Mouse (Mus musculus): Measurements from ENCODE around the gene Snx12.

The Snx12 gene

DNA sequence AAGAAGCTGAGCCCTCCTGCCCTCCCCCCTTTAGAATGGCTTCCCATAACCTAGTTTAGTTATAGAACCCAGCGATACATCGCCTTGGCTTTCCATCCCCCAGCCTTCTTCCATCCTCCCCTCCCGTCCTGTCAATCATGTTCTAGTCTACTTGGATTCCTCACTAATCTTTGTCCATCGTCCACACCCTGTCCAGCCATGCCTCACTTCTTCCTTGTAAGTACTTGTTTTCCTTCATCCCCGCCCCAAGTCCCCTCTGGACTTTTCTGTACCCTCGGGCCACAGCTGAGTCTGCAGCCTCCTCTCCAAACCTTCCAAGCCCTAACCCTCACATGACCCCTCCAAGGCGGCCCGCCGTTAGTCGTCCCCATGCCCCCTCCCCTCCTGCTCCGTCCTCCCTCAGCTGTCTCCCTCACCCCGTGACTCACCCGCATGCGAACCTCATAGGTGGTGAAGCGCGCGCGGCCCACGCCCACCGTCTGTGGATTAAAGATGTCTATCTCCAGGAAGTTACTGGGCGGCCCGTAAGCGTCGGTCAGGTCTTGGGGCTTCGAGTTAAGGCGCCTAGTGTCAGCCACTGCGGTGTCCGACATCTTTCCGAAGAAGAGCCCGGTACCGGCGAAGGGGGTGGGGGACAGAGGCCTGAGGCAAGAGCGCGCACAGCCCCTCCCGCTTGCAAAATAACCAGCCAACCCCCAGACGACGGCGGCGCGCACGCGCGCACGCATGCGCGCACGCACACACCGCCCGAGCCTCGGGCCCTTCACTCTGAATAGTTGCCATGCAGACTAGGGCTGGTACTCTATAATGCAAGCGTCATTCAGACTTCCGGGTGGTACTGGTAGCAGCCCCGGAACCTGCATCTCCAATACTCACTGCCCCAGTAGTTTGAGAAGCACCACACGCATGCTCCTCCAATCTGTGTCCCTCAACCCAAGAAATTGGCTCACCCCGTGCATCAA, at the start of gene Snx12:
Gene Snx12 (minus strand): TSS at position 730 of the 962 bp plus-strand sequence.
- DNase-seq, result peak; percentile 89

DNA sequence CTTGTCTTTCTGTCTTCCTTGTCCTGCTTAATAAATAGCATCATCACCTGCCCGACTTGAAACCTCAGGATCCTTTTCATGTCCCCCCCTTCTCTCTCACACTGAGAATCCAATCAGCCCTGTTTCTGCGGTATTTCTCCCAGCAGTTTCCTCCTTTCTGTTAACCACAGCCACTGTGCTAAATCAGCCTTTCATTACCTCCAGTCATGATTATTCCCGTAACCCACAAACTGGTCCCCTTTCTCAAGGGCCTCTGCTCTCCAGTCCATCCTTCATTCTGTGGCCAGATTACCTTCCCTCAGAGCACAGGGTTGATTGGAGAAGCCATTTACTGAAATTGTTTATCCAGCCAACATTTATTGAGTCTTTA, 46.4 kb upstream of the Snx12 start, which contains the start of gene Gm20489:
Gene Gm20489 (minus strand): TSS at position 269 of the 370 bp plus-strand sequence.
- no peak for DNase-seq

DNA sequence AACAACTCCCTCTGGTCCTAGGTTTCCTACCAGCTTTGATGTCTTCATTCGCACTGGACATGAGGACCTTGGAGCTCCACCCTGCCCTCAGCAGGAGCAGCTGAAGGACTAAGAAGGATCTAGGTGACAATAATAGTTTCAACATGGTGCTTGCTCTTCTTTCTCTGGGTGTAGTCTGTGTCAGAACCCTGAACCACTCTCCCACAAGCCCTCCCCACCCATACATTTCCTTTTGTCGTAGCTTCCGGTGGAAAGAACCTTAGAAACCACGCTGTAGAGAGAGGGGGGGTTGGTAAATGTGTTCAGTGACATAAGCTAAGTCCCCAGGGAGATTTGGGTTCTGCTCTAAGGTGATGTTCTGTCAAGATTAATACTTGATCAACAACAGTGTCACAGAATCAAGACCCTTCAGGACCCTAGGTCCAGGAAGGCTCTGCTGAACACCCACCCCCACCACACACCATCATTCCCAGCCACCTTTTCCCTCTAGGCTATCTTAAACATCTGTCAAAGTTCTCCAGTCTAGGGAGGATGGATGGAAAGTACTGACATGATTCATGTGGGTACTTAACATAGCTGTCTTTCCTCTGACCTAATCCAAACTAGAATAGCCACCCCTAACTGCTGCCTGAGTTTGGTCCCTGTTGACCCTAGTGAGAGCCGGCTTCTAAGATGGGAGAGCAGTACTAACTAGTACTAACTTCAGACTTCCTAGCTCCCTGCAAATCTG, 45.8 kb upstream of the Snx12 start, which contains the start of gene Il2rg:
Gene Il2rg (minus strand): TSS at position 231 of the 730 bp plus-strand sequence.
- no peak for DNase-seq

DNA sequence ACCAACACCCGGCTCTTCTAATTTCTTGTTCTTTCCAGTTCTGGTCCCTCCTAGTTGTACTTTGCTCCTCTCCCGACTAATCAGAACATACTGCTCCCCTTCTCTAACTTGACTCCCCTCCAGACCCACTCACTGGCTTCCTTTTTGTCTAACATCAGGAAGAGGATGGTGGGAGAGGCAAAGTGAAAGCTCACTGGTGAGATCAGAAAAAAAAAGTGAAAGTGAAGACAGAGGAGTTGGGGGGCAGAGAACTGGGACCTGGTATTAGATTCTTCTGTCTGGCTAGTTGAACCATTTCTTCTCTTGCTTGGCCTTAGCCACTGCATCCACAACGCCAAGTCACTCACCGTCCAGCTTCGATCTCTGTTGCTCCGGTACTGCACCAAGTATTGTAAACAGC, 44.3 kb upstream of the Snx12 start:
- DNase-seq, result no peak

DNA sequence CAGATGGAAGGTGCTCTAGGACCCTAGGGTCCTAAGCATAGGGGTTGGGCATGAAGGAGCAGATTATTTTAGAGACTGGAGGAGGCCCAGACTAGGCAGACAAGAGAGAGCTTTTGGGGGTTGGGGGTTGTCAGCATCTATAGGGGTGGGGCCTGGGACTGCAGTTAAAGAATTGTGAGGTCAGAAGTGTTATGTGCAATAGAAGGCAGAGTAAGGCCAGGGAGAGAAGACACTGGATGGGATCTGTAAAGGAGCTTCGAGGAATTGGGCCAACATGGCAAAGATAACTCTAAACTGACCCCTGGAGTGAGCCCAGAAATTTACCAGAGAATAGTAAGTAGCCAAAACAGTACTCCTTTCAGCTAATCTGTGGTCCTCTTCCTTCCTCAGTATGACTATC, 41.5 kb upstream of the Snx12 start, which contains the start of gene Gm614:
Gene Gm614 (minus strand): TSS at position 101 of the 400 bp plus-strand sequence.
- DNase-seq, result no peak

DNA sequence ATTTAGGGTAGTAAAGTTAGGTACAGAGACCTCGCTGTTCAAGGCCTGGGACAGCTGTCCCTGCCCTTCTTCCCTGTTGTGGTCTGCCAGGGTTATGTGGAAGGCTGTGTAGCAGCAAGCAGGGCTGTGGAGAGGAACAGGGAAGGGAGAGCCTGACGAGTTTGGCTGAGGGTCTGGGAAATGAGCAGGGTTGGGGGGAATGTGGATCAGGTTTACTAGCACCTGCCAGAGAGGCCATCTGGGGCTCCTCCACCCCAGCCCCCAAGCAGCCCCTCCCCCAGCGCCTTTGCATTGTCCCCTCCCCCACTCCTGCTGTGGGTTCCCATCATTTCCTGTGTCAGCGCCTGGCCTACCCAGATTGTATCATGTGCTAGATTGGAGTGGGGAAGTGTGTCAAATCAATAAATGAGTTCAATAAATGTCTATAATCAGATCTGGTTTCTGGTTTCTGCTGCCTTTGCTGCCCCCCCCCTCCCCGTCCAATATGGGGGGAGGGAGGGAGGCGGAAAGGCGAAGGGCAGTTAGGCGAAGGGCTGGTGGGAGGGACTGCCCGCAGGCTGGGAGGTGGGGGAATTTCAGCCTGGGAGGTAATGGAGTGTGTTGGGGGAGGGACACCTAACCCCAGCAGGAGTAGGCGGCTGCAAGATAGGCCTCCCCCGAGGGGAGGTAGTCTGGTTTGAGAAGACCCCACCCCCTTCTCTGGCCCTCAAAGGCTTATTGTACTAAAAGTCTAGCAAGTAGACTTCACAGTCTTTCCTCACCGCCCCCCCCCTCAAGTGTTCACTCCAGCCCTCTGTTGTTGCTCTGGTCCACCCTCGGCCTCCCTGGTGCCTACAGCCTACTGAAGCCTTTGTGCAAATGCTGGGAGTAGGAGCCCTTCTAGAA, 38.3 kb upstream of the Snx12 start:
- no peak for DNase-seq

DNA sequence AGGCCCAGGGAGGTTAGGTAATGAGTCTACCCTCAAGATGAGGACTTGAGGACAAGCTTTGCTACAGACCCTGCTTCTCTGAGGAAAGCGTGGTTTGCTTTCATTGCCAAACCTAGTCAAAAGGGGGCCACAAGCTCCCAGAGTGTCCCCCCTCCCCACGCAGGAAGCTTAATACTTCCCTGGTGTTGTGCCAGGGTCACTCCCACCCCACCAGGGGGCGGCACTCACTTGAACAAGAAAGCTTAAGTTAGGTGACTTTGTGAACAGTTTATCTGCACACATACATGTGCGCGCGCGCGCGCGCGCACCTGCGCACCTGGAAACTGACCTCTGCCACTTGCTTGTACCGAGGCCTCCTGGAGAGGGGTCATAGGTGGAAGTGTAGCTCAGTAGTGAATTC, 34.2 kb upstream of the Snx12 start:
- DNase-seq, result no peak

DNA sequence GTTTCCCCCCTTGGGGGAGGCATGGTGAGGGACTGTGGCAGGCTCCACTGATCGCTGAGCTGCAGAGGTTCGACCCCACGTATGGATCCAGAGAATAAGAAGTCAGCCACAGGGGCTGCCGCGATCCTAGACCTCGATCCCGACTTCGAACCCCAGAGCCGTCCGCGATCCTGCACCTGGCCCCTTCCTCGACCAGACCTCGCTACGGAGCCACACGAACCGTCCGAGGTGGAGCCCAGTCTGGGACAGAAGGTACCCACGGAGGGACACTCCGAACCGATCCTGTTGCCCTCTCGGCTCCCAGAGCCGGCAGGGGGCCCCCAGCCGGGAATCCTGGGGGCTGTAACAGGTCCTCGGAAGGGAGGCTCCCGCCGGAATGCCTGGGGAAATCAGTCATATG, 32.4 kb upstream of the Snx12 start:
- no peak for DNase-seq

DNA sequence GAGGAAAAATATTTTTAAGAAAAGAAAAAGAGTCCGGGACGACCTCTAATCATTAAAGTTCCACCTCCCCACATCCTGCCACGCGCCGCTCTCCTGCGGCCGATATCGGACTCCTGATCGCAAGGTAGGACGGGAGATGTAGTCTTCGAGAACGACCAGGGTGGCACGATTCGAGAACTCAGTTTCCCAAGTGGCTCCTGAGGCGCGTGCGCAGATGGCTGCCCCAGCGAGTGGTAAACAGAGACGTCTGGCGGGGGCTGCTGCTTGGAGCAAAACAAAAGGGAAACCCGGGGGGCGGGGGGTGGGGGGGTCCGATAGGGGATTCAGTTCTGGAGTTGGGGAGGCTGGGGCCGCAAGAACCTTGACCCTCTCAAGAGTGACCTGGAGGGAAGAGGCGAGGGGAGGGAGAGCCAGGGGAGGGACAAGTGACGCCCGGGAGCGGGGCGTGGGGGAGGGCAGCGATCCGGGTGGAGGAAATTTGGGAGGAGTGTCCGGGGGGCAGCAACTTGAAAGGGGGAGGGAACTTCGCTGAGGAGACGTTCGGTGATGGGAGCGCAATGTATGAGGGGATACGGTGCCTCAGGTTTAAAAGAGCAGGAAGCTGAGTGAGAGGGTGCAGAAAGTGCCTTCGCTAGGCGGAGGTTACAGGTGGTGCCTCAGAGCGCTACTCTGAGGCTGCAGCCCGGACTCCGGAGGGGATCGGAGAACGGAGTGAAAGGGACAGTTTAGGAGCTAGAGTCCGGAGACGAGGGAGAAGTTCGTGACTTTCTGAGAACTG, 31.8 kb upstream of the Snx12 start, which contains the start of gene Foxo4:
Gene Foxo4 (plus strand): TSS at position 577 of the 778 bp plus-strand sequence.
- DNase-seq, result peak; percentile 78

DNA sequence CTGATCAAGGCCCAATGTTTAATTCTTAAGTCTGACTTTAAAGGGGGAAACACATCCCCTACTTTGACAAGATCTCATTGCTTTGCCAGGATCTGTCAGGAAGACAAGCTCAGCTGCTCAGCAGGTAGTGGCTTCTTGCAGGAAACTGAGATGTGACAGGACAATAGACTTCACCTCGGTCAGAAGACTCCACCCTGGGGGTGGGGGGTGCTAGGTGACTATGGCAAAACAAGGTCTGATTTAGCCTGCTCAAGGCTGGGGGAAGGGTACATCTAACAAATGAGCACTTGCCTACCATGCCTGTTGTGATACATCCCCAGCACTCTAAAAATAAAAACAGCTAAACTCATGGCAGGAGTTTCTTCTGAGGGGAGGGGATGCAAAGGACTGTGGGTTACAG, 22.6 kb upstream of the Snx12 start:
- no peak for DNase-seq

DNA sequence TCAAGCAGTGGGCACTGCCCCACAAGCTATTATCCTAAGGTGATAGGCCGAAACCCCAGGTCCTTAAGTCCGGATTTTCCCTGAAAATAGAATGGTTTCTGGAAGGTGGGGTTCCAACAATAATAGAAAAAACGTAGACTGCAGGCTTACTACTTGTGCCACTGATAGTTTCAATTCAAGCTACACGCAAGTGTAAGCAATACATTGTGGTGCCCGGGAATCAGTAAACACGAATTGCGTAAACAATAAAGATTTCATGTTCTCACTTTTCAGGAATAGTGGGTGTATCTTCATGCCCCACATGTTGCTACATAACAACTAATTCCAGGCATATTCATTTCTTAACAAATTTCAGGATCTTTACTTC, 416 bp upstream of the Snx12 start:
- DNase-seq, result no peak

DNA sequence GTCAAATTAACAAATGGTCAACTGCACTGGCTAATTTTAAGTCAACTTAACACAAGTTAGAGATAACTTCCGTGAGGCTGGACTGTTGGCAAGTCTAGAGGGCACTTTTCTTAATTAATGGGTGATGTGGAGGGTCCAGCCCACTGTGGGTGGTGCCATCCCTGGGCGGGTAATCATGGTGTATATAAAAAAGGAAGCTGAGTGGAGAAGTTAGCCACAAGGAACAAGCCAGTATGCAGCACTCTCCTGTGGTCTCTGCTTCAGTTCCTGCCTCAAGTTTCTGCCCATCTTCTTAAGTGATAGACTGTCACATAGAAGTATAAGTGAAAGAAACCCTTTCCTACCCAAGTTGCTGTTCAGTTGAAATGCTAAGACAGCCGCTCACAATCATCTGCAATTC, 33.1 kb downstream of the Snx12 start:
- DNase-seq, result no peak

DNA sequence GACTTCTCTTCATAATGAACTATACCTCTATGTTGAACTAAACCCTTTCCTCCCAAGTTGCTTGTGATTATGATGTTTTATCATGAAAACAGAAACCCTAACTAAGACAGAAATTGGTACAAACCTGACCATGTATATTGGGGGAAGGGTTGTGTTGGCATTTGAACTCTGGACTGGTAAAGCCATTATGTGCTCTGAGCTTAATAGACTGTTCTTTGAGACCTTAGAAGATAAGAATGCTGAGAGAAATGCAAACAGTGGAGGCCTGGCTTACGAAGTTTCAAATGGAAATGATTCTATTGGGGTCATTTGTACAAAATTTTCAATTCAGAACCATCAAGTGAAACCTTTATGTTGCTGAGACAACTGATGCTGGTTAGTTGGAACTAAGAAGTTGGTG, 34.7 kb downstream of the Snx12 start:
- DNase-seq, result no peak

DNA sequence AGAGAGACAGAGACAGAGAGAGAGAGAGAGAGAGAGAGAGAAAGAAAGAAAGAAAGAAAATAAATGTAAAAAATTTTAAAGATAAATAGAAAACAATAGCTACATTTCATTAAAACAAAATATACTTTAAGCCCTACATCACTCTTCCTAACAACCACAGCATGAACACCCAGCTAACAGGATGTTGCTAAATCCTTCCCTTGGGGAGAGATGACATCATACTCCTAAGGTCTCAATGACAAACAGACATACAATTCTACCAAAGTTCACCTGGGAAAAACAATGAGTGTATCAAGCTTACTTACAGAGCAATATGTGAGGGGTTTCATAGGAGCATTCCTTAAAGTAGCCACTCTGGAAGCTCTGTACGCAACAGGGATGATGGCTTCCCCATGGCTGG, 49.0 kb downstream of the Snx12 start:
- DNase-seq, result no peak

DNA sequence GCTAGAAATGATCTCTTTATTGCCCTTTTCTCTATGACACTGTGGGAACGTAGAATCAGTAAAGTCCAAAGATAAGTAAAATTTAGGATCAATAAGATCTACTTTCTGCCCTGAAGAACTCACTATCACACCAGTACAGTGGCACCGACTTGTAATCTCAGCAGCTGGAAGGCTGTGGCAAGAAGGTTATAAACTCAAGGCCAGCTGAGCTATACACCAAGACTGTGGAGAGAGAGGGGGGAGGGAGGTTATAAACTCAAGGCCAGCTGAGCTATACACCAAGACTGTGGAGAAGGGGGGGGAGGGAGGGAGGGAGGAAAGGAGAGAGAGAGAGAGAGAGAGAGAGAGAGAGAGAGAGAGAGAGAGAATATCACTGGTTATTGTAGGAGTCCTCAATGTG, 53.9 kb downstream of the Snx12 start:
- DNase-seq, result no peak

DNA sequence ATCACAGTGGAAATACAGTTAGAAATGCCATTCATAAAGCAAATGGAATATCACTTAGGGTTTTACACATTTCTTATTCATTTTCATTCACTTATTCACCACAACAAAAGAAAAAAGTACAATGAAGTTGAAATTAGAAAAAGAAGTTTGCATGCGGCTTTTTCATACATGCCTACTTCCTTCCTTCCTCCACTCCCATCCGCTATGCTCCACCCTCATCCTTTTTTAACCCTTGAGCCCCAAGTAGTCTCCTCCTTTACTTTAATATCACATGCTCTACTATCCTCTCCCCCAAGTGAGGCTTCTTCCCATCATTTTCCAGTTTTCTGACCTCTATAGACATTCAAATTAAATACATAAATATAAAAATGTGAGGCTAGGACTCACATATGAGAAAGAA, 58.6 kb downstream of the Snx12 start:
- DNase-seq, result no peak

DNA sequence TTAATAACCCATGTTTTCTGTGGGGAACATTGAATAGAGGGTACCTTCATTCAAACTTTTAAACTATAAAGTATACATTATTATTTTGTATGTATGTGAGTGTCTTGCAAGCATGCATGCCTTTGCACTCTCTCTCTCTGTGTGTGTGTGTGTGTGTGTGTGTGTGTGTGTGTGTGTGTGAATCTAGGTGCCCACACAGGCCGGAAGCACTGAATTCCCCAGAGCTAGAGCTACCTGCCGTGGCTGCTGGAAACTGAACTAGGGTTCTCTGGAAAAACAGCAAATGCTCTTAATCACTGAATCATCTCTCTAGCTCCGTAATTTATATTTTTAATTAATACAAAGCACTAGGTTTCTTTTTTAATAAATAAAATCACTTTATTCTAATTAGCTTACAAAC, 59.1 kb downstream of the Snx12 start:
- DNase-seq, result no peak

DNA sequence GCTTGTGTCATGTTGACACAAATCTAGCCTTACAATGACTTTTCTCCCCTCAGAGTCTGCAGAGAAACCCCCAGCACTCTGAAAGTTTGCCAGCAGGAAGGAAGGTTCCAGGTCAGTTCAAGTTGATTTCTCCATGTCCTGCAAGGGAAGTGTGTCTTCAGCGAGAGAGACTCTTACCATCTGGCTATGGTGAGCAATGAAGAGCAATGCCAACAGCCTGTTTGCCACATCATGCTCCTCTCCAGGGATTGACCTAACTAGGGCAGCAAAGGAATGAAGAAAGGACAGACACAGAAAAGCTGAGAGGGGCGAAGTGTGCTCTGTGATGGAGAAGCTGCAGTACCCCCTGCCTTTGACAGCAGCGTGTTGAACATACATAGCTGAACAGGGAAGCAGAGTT, 59.8 kb downstream of the Snx12 start:
- DNase-seq, result peak; percentile 16

DNA sequence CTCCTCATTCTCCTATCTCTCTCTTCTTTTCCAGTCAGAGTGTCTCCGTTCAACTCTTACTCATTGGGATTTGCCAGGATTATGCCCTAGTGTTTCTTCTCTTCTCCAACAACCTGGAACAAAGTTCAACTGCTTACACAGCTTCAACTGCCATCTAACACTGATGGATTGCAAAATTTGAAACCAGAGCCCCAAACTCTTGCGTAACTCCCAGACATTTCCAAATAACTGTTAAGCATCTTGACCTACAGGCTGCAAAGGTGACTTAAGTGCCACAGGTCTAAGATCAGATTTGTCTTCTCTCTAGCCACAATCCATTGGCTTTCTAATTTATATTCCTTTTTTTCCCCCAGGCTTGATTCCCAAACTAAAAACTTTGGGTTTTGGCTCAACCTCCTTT, 64.9 kb downstream of the Snx12 start:
- no peak for DNase-seq

DNA sequence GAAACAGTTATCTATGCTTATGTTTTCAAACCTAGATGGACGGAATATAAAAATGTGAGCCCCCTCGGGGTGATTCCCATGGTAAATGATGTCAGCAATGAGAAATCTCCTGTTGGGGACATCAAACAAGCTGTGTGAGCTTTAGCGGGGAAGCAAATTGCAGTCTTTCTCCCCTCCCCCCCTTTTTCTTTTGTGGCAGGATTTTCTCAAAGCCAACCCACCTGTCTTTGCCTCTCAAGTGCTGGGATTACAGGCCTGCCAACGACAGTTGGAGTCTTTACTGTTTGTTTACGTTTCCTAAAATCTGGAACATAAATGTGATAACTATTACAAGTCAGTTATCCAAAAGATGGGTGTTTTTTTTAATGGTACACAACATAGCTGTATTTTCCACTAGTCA, 66.0 kb downstream of the Snx12 start:
- no peak for DNase-seq

DNA sequence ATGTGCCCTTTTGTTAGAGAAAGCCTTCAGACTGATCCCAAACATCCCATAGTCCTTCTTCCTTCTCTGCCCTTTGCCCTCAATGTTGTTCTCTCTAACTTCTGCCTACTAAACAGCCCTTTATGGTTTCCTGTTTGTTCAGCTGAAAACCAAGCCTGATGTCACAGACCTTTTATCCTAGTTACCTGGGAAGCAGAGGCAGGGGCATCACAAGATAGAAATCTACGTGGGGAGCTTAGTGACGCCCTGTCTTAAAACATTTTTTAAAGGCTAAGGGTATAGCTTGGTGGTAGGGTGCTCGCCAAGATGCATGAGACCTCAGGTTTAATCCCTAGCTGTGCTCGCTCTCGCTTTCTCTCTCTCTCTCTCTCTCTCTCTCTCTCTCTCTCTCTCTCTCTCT, 74.9 kb downstream of the Snx12 start:
- DNase-seq, result no peak

Measured in cerebellum, adult 8-10 months (tissue).